Mouse (Mus musculus) lung, embryonic 16.5 days (tissue): ENCODE measurements at regions not wholly inside any gene's neighbourhood (a gene's known extent, or its start where the extent isn't known, plus 50 kb on each side); places are given as distances from the start of the nearest gene placed in this dataset.

Experiments
- ATAC-seq: fragments of 200-750 bp; cut with Nextera tagmentation; 2 replicates; pipeline ENCODE4 v1.8.0; 2017; ENCODE audit warnings: low read depth, mild to moderate bottlenecking, moderate library complexity
- H3K27ac ChIP-seq: fragments of 300-500 bp; sonication (generic); 2 replicates; pipeline ENCODE4 v1.5.1; 2014; ENCODE audit warnings: mild to moderate bottlenecking, control low read depth, low read length
- H3K27me3 ChIP-seq: fragments of 300-500 bp; sonication (generic); 2 replicates; pipeline ENCODE4 v1.6.1; 2014; ENCODE audit warnings: low read depth, low read length, mixed read lengths; ENCODE audit not compliant: control insufficient read depth, insufficient read depth
- H3K36me3 ChIP-seq: fragments of 300-500 bp; sonication (generic); 2 replicates; pipeline ENCODE4 v1.6.1; 2014; ENCODE audit warnings: low read length; ENCODE audit not compliant: control insufficient read depth, insufficient read depth
- H3K4me1 ChIP-seq: fragments of 300-500 bp; sonication (generic); replicated peaks from 2 replicates; pipeline ENCODE4 v1.6.1; 2014; ENCODE audit warnings: low read length, mixed read lengths; ENCODE audit not compliant: control insufficient read depth, insufficient read depth
- H3K4me2 ChIP-seq: fragments of 300-500 bp; sonication (generic); 2 replicates; pipeline ENCODE4 v1.6.1; 2014; ENCODE audit warnings: low read depth, low read length, control low read depth
- H3K4me3 ChIP-seq: fragments of 300-500 bp; sonication (generic); 2 replicates; pipeline ENCODE4 v1.5.1; 2014; ENCODE audit warnings: mild to moderate bottlenecking, low read length, control low read depth
- H3K9ac ChIP-seq: fragments of 300-500 bp; sonication (generic); 2 replicates; pipeline ENCODE4 v1.6.1; 2014; ENCODE audit warnings: low read length, control low read depth
- H3K9me3 ChIP-seq: fragments of 300-500 bp; sonication (generic); 2 replicates; pipeline ENCODE4 v1.6.1; 2016; ENCODE audit warnings: low read length; ENCODE audit not compliant: control insufficient read depth
- WGBS: fragments of 180-500 bp; shearing (Covaris S2); extraction: QIAGEN DNeasy Blood & Tissue Kit; methylation state at CpG from one replicate; pipeline ENCODE4 v1.1.7; 2014; 5-methylcytosine and 5-hydroxymethylcytosine counted together

- H3K4me2 ChIP-seq: no peak overlapping the region
- no peak for ATAC-seq
- no peak overlapping the region for H3K4me3 ChIP-seq
- H3K27me3 ChIP-seq: no peaks in the 10 kb centered on the region
- no peaks in the 10 kb centered on the region for H3K36me3 ChIP-seq
- no peak overlapping the region for H3K9ac ChIP-seq
- no peaks in the 10 kb centered on the region for H3K4me1 ChIP-seq
- no peaks in the 10 kb centered on the region for H3K9me3 ChIP-seq
- WGBS: 67% methylated on average over 5 of the region's 5 CpGs
- H3K27ac ChIP-seq: no peak overlapping the region
Measured at GRCm38 (mm10) chr4:56082411-56082810, 550.1 kb upstream of the Klf4 start.

- H3K4me2 ChIP-seq: no peak overlapping the region
- 67% methylated on average over 3 of the region's 3 CpGs for WGBS
- no peak overlapping the region for H3K4me3 ChIP-seq
- no peak for ATAC-seq
- no peaks in the 10 kb centered on the region for H3K27me3 ChIP-seq
- no peaks in the 10 kb centered on the region for H3K36me3 ChIP-seq
- no peaks in the 10 kb centered on the region for H3K4me1 ChIP-seq
- H3K9me3 ChIP-seq: no peaks in the 10 kb centered on the region
- H3K27ac ChIP-seq: no peak overlapping the region
- no peak overlapping the region for H3K9ac ChIP-seq
Measured at GRCm38 (mm10) chr4:56080960-56081359, 548.7 kb upstream of the Klf4 start.

GRCm38 (mm10) chr4:56070664-56071334, 538.5 kb upstream of the Klf4 start:
- no peaks in the 10 kb centered on the region for H3K9me3 ChIP-seq
- H3K4me3 ChIP-seq: no peak overlapping the region
- no peak overlapping the region for H3K4me2 ChIP-seq
- 46% methylated on average over 6 of the region's 6 CpGs for WGBS
- H3K36me3 ChIP-seq: no peaks in the 10 kb centered on the region
- H3K27me3 ChIP-seq: no peaks in the 10 kb centered on the region
- peak; percentile 91 for ATAC-seq
- peaks cover 6% of the 10 kb centered on the region; the same call in 1 of the 2 replicates for H3K4me1 ChIP-seq
- H3K9ac ChIP-seq: no peak overlapping the region
- no peak overlapping the region for H3K27ac ChIP-seq

- no peak overlapping the region for H3K9ac ChIP-seq
- no peak for ATAC-seq
- H3K4me2 ChIP-seq: no peak overlapping the region
- 84% methylated on average over 4 of the region's 4 CpGs for WGBS
- H3K4me1 ChIP-seq: peaks cover 6% of the 10 kb centered on the region; the same call in 1 of the 2 replicates
- H3K27ac ChIP-seq: no peak overlapping the region
- no peak overlapping the region for H3K4me3 ChIP-seq
- no peaks in the 10 kb centered on the region for H3K27me3 ChIP-seq
- H3K9me3 ChIP-seq: no peaks in the 10 kb centered on the region
- H3K36me3 ChIP-seq: no peaks in the 10 kb centered on the region
Measured at GRCm38 (mm10) chr4:56068859-56069258, 536.6 kb upstream of the Klf4 start.

DNA sequence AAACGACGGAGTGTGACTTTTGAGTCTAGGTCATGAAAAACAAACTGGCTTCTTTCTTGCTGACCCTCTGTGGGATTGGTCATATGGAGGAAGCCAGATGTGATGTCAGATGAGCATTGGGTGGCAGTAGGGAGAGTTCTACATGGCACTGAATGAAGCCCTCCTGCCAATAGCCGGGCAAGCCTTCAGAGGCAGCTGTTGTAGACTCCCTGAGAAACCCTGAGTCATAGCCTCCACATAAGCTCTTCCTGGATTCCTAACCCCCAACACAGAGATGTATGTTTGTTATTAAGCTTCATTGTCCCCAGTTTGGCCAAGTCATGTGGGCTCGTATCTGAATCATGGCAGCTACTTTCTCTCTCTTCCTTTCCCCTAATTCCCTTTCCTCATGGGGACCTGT, 532.4 kb upstream of the Klf4 start:
- Histone ChIP-seq H3K36me3 (no peaks in the 10 kb centered on the region), H3K9ac (no peak overlapping the region), H3K4me2 (no peak overlapping the region), H3K9me3 (no peaks in the 10 kb centered on the region), H3K4me3 (no peak overlapping the region), H3K27ac (no peak overlapping the region), H3K4me1 (no peaks in the 10 kb centered on the region), H3K27me3 (no peaks in the 10 kb centered on the region)
- 88% methylated on average over 4 of the region's 4 CpGs for WGBS
- ATAC-seq: no peak

GRCm38 (mm10) chr4:56051792-56052380, 519.6 kb upstream of the Klf4 start:
- Histone ChIP-seq H3K27me3 (no peaks in the 10 kb centered on the region), H3K27ac (no peak overlapping the region), H3K4me3 (no peak overlapping the region), H3K9me3 (no peaks in the 10 kb centered on the region), H3K4me2 (no peak overlapping the region), H3K4me1 (no peaks in the 10 kb centered on the region; the same call in 1 of the 2 replicates), H3K36me3 (no peaks in the 10 kb centered on the region), H3K9ac (no peak overlapping the region)
- peak; percentile 52 for ATAC-seq
- WGBS: 38% methylated on average over 6 of the region's 6 CpGs

- H3K27ac ChIP-seq: no peak overlapping the region
- H3K9me3 ChIP-seq: no peaks in the 10 kb centered on the region
- no peak overlapping the region for H3K9ac ChIP-seq
- 88% methylated on average over 4 of the region's 4 CpGs for WGBS
- ATAC-seq: no peak
- H3K4me1 ChIP-seq: no peaks in the 10 kb centered on the region
- H3K36me3 ChIP-seq: no peaks in the 10 kb centered on the region
- H3K27me3 ChIP-seq: no peaks in the 10 kb centered on the region
- H3K4me2 ChIP-seq: no peak overlapping the region
- no peak overlapping the region for H3K4me3 ChIP-seq
Measured at GRCm38 (mm10) chr4:56039327-56039726, 507.1 kb upstream of the Klf4 start.

DNA sequence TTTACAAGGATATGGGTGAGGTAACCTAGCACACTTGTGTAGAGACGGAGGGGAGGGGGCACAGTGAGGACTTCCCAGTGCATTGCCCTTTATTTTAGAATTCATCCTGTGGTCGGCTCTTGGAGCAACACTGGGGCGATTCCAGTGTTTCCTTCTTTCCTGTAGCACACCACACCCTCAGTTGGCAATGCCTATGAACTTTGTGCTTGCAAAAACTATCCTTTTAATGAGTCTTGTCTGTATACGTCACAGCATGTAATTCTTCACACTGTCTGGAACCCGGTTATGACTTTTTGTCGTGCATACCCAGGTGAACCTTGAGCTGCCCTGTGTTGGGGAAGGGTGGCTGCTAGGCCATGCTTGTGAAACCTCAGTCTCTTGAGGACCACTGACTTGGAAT, 504.1 kb upstream of the Klf4 start:
- no peaks in the 10 kb centered on the region for H3K27me3 ChIP-seq
- H3K27ac ChIP-seq: no peak overlapping the region
- 73% methylated on average over 6 of the region's 6 CpGs for WGBS
- no peak for ATAC-seq
- no peaks in the 10 kb centered on the region for H3K9me3 ChIP-seq
- no peak overlapping the region for H3K4me2 ChIP-seq
- no peaks in the 10 kb centered on the region for H3K36me3 ChIP-seq
- no peaks in the 10 kb centered on the region for H3K4me1 ChIP-seq
- no peak overlapping the region for H3K4me3 ChIP-seq
- H3K9ac ChIP-seq: no peak overlapping the region

GRCm38 (mm10) chr4:56035543-56035942, 503.3 kb upstream of the Klf4 start:
- Histone ChIP-seq H3K4me2 (no peak overlapping the region), H3K4me3 (no peak overlapping the region), H3K36me3 (no peaks in the 10 kb centered on the region), H3K27me3 (no peaks in the 10 kb centered on the region), H3K4me1 (no peaks in the 10 kb centered on the region), H3K9me3 (no peaks in the 10 kb centered on the region), H3K9ac (no peak overlapping the region), H3K27ac (no peak overlapping the region)
- WGBS: 50% methylated on average over 5 of the region's 5 CpGs
- no peak for ATAC-seq
